Mouse (Mus musculus): Measurements from ENCODE around the gene Lgr6.
"Not testable (repeated sequence)": the region's sequence is repeated elsewhere in the genome, so short reads cannot be mapped to it uniquely, and the experiment has no call there.

Lgr6 gene

DNA sequence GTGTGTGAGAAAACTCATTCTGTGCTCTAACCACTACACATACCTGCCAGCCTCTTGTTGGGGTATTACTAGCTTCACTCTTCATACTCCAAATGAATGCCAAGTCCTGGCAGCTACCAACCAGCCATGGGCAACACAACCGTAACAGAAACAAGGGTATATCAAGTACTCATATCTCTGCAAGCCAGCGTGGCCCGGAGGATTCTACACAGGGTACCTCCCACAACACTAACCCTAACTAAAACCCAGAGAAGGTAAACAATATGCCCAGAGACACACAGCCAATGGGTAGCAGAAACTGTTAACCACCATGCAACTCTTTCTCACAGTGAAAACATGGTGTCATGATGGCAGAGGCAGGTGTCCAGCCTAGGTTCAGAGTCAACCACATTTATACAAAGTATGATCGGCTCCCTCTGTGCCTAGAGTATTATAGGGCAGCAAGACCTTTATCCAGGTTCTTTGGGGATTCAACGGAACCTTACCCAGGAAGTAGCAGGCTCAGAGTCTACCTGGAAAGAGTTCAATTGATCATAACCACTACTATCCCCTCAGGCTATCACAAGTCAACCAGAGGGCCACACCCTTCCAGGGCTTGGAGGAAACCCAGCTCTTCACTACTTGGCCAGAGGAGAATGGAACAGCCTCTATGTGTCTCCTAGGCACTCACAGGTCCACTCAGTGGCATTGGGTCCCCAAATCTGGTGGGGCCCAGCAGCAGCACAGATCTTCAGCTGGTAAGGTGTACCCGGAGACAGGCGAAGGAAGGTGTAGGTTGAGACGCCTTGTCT, 19.7 kb upstream of the Lgr6 start:
- peaks cover 41% of the 10 kb centered on the region for H3K36me3 ChIP-seq (ENCODE audit: insufficient read depth, low read length)
- peaks cover 23% of the 10 kb centered on the region for H3K27me3 ChIP-seq (ENCODE audit: insufficient read depth, low read length)
- H3K4me1 ChIP-seq (replicated peaks; ENCODE audit: low read depth, low read length) = peaks cover 42% of the 10 kb centered on the region
- H3K4me3 ChIP-seq (replicated peaks; ENCODE audit: low read length) = no peak overlapping the region
- no peak for TF ChIP-seq CTCF (conservative IDR thresholded peaks at IDR 0.05; ENCODE audit: low read length)
- TF ChIP-seq POU5F1 (IDR thresholded peaks at IDR 0.05; ENCODE audit: borderline replicate concordance, low read length) = no peak
- TF ChIP-seq NANOG (IDR thresholded peaks at IDR 0.05; ENCODE audit: borderline replicate concordance, low read length) = no peak
- H3K9me3 ChIP-seq (ENCODE audit: low read length) = no peaks in the 10 kb centered on the region

- Histone ChIP-seq H3K4me1 (replicated peaks; ENCODE audit: low read depth, low read length) (peaks cover 49% of the 10 kb centered on the region), H3K4me3 (replicated peaks; ENCODE audit: low read length) (no peak overlapping the region), H3K9me3 (ENCODE audit: low read length) (no peaks in the 10 kb centered on the region), H3K27me3 (ENCODE audit: insufficient read depth, low read length) (peaks cover 15% of the 10 kb centered on the region), H3K36me3 (ENCODE audit: insufficient read depth, low read length) (peaks cover 13% of the 10 kb centered on the region)
- TF ChIP-seq POU5F1 (IDR thresholded peaks at IDR 0.05; ENCODE audit: borderline replicate concordance, low read length) (no peak), NANOG (IDR thresholded peaks at IDR 0.05; ENCODE audit: borderline replicate concordance, low read length) (no peak), CTCF (conservative IDR thresholded peaks at IDR 0.05; ENCODE audit: low read length) (peak; percentile 94)
Measured at GRCm38 (mm10) chr1:135112661-135113060, 7.6 kb upstream of the Lgr6 start.

DNA sequence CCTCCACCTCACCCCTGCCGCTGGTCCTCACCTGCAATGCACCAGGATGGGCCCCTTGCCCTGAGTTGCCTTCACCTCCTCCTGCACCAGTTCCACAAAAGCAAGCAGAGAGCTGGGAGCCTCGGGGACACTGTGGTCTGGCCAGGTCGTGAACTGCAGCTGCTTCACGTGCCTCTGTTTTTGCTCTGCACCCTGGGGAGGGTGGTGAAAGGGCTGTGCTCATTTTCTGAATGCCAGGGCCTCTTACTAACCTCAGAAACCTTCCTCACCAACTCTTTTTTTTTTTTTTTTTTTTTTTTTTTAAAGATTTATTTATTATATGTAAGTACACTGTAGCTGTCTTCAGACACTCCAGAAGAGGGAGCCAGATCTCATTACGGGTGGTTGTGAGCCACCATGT, 6.2 kb upstream of the Lgr6 start:
- peaks cover 49% of the 10 kb centered on the region for H3K4me1 ChIP-seq (replicated peaks; ENCODE audit: low read depth, low read length)
- H3K27me3 ChIP-seq (ENCODE audit: insufficient read depth, low read length) = peaks cover 14% of the 10 kb centered on the region
- H3K36me3 ChIP-seq (ENCODE audit: insufficient read depth, low read length) = peaks cover 13% of the 10 kb centered on the region
- H3K9me3 ChIP-seq (ENCODE audit: low read length) = not testable (repeated sequence)
- H3K4me3 ChIP-seq (replicated peaks; ENCODE audit: low read length) = peak overlapping the region; percentile 75; the same call in 1 of the 2 replicates

- no peak for TF ChIP-seq POU5F1 (IDR thresholded peaks at IDR 0.05; ENCODE audit: borderline replicate concordance, low read length)
- TF ChIP-seq NANOG (IDR thresholded peaks at IDR 0.05; ENCODE audit: borderline replicate concordance, low read length) = no peak
- peak; percentile 98 for TF ChIP-seq CTCF (conservative IDR thresholded peaks at IDR 0.05; ENCODE audit: low read length)
- H3K27me3 ChIP-seq (ENCODE audit: insufficient read depth, low read length) = peaks cover 20% of the 10 kb centered on the region
- H3K9me3 ChIP-seq (ENCODE audit: low read length) = no peaks in the 10 kb centered on the region
- H3K4me1 ChIP-seq (replicated peaks; ENCODE audit: low read depth, low read length) = peaks cover 55% of the 10 kb centered on the region
- peaks cover 13% of the 10 kb centered on the region for H3K36me3 ChIP-seq (ENCODE audit: insufficient read depth, low read length)
- peak overlapping the region; percentile 75 for H3K4me3 ChIP-seq (replicated peaks; ENCODE audit: low read length)
Measured at GRCm38 (mm10) chr1:135110075-135110474, 5.0 kb upstream of the Lgr6 start.

- Histone ChIP-seq H3K27me3 (ENCODE audit: insufficient read depth, low read length) (peaks cover 31% of the 10 kb centered on the region), H3K36me3 (ENCODE audit: insufficient read depth, low read length) (peaks cover 9% of the 10 kb centered on the region), H3K4me3 (replicated peaks; ENCODE audit: low read length) (peak overlapping the region; percentile 75), H3K9me3 (ENCODE audit: low read length) (no peaks in the 10 kb centered on the region), H3K4me1 (replicated peaks; ENCODE audit: low read depth, low read length) (peaks cover 62% of the 10 kb centered on the region)
- TF ChIP-seq POU5F1 (IDR thresholded peaks at IDR 0.05; ENCODE audit: borderline replicate concordance, low read length) (no peak), CTCF (conservative IDR thresholded peaks at IDR 0.05; ENCODE audit: low read length) (peak; percentile 50)
Measured at GRCm38 (mm10) chr1:135108611-135109010, 3.5 kb upstream of the Lgr6 start.

- peaks cover 47% of the 10 kb centered on the region for H3K27me3 ChIP-seq (ENCODE audit: insufficient read depth, low read length)
- H3K4me1 ChIP-seq (replicated peaks; ENCODE audit: low read depth, low read length) = peaks cover 51% of the 10 kb centered on the region
- no peaks in the 10 kb centered on the region for H3K36me3 ChIP-seq (ENCODE audit: insufficient read depth, low read length)
- H3K9me3 ChIP-seq (ENCODE audit: low read length) = no peaks in the 10 kb centered on the region
- peak overlapping the region; percentile 85 for H3K4me3 ChIP-seq (replicated peaks; ENCODE audit: low read length)
- TF ChIP-seq CTCF (conservative IDR thresholded peaks at IDR 0.05; ENCODE audit: low read length) (peak; percentile 66), POU5F1 (IDR thresholded peaks at IDR 0.05; ENCODE audit: borderline replicate concordance, low read length) (no peak)
Measured at GRCm38 (mm10) chr1:135105951-135106350, 875 bp upstream of the Lgr6 start.

DNA sequence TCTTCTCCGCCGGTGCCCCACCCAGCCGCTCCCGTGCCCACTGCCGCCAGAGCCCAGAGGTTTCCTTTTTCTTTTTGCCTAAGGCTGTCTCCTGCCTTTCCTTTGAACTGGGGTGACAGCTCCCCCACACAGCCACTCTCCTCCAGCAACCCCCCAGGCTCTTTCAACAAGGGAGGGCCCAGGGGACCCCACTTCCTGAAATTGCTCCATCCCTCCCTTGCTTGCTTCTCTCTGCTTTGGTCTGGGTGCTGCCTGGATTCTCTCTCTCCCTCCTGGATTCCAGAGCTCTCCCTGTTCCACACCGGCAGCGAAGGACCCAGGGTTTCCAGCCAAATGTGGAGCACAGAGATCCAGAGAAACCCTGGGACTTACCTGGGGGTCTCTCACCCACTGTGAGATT, 4.7 kb downstream of the Lgr6 start:
- H3K4me1 ChIP-seq (replicated peaks; ENCODE audit: low read depth, low read length) = peaks cover 59% of the 10 kb centered on the region
- TF ChIP-seq POU5F1 (IDR thresholded peaks at IDR 0.05; ENCODE audit: borderline replicate concordance, low read length) = no peak
- TF ChIP-seq CTCF (conservative IDR thresholded peaks at IDR 0.05; ENCODE audit: low read length) = no peak
- no peak for TF ChIP-seq NANOG (IDR thresholded peaks at IDR 0.05; ENCODE audit: borderline replicate concordance, low read length)
- no peak overlapping the region for H3K4me3 ChIP-seq (replicated peaks; ENCODE audit: low read length)
- no peaks in the 10 kb centered on the region for H3K9me3 ChIP-seq (ENCODE audit: low read length)
- H3K27me3 ChIP-seq (ENCODE audit: insufficient read depth, low read length) = peaks cover 80% of the 10 kb centered on the region
- H3K36me3 ChIP-seq (ENCODE audit: insufficient read depth, low read length) = no peaks in the 10 kb centered on the region

GRCm38 (mm10) chr1:135098441-135098840, 6.6 kb downstream of the Lgr6 start:
- H3K4me1 ChIP-seq (replicated peaks; ENCODE audit: low read depth, low read length) = peaks cover 44% of the 10 kb centered on the region
- H3K36me3 ChIP-seq (ENCODE audit: insufficient read depth, low read length) = no peaks in the 10 kb centered on the region
- no peak for TF ChIP-seq CTCF (conservative IDR thresholded peaks at IDR 0.05; ENCODE audit: low read length)
- no peak for TF ChIP-seq POU5F1 (IDR thresholded peaks at IDR 0.05; ENCODE audit: borderline replicate concordance, low read length)
- H3K4me3 ChIP-seq (replicated peaks; ENCODE audit: low read length) = no peak overlapping the region
- H3K27me3 ChIP-seq (ENCODE audit: insufficient read depth, low read length) = peaks cover 72% of the 10 kb centered on the region
- no peaks in the 10 kb centered on the region for H3K9me3 ChIP-seq (ENCODE audit: low read length)

DNA sequence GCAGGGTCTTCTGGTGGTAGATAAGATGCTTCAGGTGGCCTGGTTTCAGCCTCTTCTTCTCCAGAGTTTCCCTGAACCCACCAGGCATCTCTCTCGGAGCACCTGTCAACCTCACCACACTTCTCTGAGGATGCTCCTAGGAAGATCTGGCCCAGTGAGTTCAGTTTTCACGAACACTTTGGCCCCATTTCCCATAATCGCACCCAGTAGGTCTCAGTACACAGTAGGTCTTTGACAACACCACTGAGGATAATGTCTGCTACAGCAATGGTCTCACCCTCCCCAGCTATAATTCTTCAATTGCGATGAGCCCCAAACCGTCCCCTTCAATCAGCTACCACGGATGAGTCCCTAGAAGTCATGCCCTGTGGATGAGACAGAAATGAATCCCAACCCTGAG, 7.6 kb downstream of the Lgr6 start:
- peaks cover 40% of the 10 kb centered on the region for H3K4me1 ChIP-seq (replicated peaks; ENCODE audit: low read depth, low read length)
- TF ChIP-seq NANOG (IDR thresholded peaks at IDR 0.05; ENCODE audit: borderline replicate concordance, low read length) = no peak
- TF ChIP-seq CTCF (conservative IDR thresholded peaks at IDR 0.05; ENCODE audit: low read length) = no peak
- no peak for TF ChIP-seq POU5F1 (IDR thresholded peaks at IDR 0.05; ENCODE audit: borderline replicate concordance, low read length)
- H3K9me3 ChIP-seq (ENCODE audit: low read length) = no peaks in the 10 kb centered on the region
- peaks cover 63% of the 10 kb centered on the region for H3K27me3 ChIP-seq (ENCODE audit: insufficient read depth, low read length)
- H3K4me3 ChIP-seq (replicated peaks; ENCODE audit: low read length) = no peak overlapping the region
- no peaks in the 10 kb centered on the region for H3K36me3 ChIP-seq (ENCODE audit: insufficient read depth, low read length)

Data from E14TG2a.4 (cell line).